Mouse (Mus musculus): ENCODE measurements around the gene Kcnma1. TPM values are rescaled to one million over a fixed set of nuclear protein-coding genes. Genes with fewer than 3 reads are reported as not detected.

The Kcnma1 gene
- polyA plus RNA-seq, 1 experiment, result 0.26 TPM

DNA sequence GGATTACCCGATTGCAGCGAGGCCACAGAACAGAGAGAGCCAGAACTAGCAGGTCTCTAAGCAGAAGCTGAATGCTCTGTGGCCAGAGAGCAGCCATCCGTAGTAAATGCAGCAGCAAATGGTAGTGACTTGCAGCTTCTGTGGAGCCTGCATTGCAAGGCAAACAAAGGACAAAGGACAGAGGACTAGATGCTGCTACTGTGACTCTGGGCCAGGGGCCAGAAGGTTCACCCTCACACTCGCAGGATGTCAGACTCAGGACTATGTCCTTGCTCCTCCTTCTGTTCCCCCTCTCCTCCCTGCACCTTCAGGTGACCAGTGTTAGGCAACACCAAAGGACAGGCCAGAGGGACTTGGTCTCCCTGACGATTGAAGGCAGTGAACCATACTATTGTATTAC, 183.0 kb downstream of the Kcnma1 start:
- TF ChIP-seq REST (IDR thresholded peaks at IDR 0.05; ENCODE audit: insufficient read depth, insufficient read length) (no peak), POLR2AphosphoS2 (IDR thresholded peaks at IDR 0.05; ENCODE audit: insufficient read length, low read depth) (no peak), SRF (IDR thresholded peaks at IDR 0.05; ENCODE audit: control insufficient read depth, insufficient read length, low read depth) (no peak), MYOG (IDR thresholded peaks at IDR 0.05; ENCODE audit: control insufficient read depth in 1 of 3, insufficient read depth in 1 of 3, insufficient read length in 2 of 3, low read depth in 2 of 3) (no peak), POLR2A (IDR thresholded peaks at IDR 0.05; ENCODE audit: insufficient read length, low read depth) (no peak), USF1 (IDR thresholded peaks at IDR 0.05; ENCODE audit: low read depth) (no peak), TCF12 (IDR thresholded peaks at IDR 0.05; ENCODE audit: insufficient read depth, poor library complexity, severe bottlenecking) (no peak), MYOD1 (IDR thresholded peaks at IDR 0.05; ENCODE audit: control insufficient read depth in 1 of 3, insufficient read length in 2 of 3, low read depth in 2 of 3) (no peak), CEBPB (IDR thresholded peaks at IDR 0.05; ENCODE audit: insufficient read depth, poor library complexity, severe bottlenecking) (no peak), E2F4 (IDR thresholded peaks at IDR 0.05; ENCODE audit: insufficient read depth) (no peak), MAX (IDR thresholded peaks at IDR 0.05; ENCODE audit: low read depth) (no peak), TCF3 (IDR thresholded peaks at IDR 0.05; ENCODE audit: insufficient read length, low read depth) (no peak)
- H3K79me2 ChIP-seq (ENCODE audit: control insufficient read depth, insufficient read depth), result no peaks in the 10 kb centered on the region
- no peak overlapping the region for H3K4me3 ChIP-seq
- no peak overlapping the region for H3K4me2 ChIP-seq (ENCODE audit: low read depth)
- no peaks in the 10 kb centered on the region for H3K36me3 ChIP-seq (ENCODE audit: control insufficient read depth, insufficient read depth)
- no peak overlapping the region for H3ac ChIP-seq (ENCODE audit: control insufficient read depth, insufficient read length)
- no peaks in the 10 kb centered on the region for H3K27me3 ChIP-seq (ENCODE audit: control insufficient read depth, insufficient read depth, insufficient read length)

DNA sequence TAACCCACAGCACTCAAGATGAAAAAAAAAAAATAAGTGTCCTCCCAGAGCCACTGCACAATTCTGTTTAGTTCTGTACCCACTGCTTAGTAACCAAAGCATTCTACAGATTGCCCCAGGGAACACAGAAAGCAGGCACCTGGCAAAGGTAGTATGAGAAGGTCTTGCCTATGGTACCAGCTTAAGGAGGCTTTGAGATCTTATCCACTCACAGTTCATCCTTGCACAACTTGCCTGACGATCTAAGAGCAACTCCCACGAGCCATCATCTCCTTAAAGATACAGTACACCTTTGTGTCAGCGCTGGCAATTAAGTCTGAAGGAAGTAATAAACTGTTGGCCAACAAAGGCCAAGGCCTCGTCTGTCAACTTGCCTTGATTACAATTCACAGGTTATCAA, 184.0 kb downstream of the Kcnma1 start:
- Histone ChIP-seq H3K27me3 (ENCODE audit: control insufficient read depth, insufficient read depth, insufficient read length) (no peaks in the 10 kb centered on the region), H3K4me3 (no peak overlapping the region), H3ac (ENCODE audit: control insufficient read depth, insufficient read length) (no peak overlapping the region), H3K79me2 (ENCODE audit: control insufficient read depth, insufficient read depth) (no peaks in the 10 kb centered on the region), H3K4me2 (ENCODE audit: low read depth) (no peak overlapping the region), H3K36me3 (ENCODE audit: control insufficient read depth, insufficient read depth) (no peaks in the 10 kb centered on the region)
- TF ChIP-seq E2F4 (IDR thresholded peaks at IDR 0.05; ENCODE audit: insufficient read depth) (no peak), MAX (IDR thresholded peaks at IDR 0.05; ENCODE audit: low read depth) (no peak), CEBPB (IDR thresholded peaks at IDR 0.05; ENCODE audit: insufficient read depth, poor library complexity, severe bottlenecking) (no peak), REST (IDR thresholded peaks at IDR 0.05; ENCODE audit: insufficient read depth, insufficient read length) (no peak), POLR2A (IDR thresholded peaks at IDR 0.05; ENCODE audit: insufficient read length, low read depth) (no peak)

DNA sequence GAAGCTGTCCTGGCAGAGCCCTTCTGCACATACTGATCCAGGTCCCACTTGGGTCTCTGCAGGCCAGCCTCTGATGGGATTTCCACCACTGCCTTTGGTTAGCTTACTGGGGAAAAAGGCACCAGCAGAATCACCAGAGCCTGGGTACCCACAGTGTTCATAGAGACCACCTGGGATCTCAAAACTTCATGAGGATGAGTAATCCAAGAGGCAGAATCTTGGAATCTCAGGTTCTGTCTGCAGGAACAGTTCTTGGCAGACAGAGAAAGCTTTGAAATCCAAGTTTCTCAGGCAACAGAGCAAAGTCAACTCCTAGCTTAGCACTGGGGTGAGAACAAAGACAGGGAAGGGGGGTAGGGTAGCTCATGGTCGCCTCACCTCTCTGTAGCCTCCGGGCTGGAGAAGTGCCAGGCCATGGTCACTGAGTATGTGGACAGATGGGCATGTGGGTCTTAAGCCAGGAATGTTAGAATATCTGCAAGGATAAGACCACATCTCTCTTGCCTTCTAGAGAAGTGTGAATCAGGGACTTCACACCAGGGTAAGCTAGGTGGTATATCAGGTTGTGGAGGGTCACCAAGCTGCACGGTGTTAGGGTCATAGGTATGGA, 185.5 kb downstream of the Kcnma1 start:
- H3K36me3 ChIP-seq (ENCODE audit: control insufficient read depth, insufficient read depth), result no peaks in the 10 kb centered on the region
- no peak overlapping the region for H3K4me3 ChIP-seq
- TF ChIP-seq TCF12 (IDR thresholded peaks at IDR 0.05; ENCODE audit: insufficient read depth, poor library complexity, severe bottlenecking) (no peak), POLR2AphosphoS2 (IDR thresholded peaks at IDR 0.05; ENCODE audit: insufficient read length, low read depth) (no peak), REST (IDR thresholded peaks at IDR 0.05; ENCODE audit: insufficient read depth, insufficient read length) (no peak), USF1 (IDR thresholded peaks at IDR 0.05; ENCODE audit: low read depth) (no peak), E2F4 (IDR thresholded peaks at IDR 0.05; ENCODE audit: insufficient read depth) (no peak), MYOD1 (IDR thresholded peaks at IDR 0.05; ENCODE audit: control insufficient read depth in 1 of 3, insufficient read length in 2 of 3, low read depth in 2 of 3) (no peak), MYOG (IDR thresholded peaks at IDR 0.05; ENCODE audit: control insufficient read depth in 1 of 3, insufficient read depth in 1 of 3, insufficient read length in 2 of 3, low read depth in 2 of 3) (no peak), SRF (IDR thresholded peaks at IDR 0.05; ENCODE audit: control insufficient read depth, insufficient read length, low read depth) (no peak), POLR2A (IDR thresholded peaks at IDR 0.05; ENCODE audit: insufficient read length, low read depth) (no peak), CEBPB (IDR thresholded peaks at IDR 0.05; ENCODE audit: insufficient read depth, poor library complexity, severe bottlenecking) (no peak), TCF3 (IDR thresholded peaks at IDR 0.05; ENCODE audit: insufficient read length, low read depth) (no peak), MAX (IDR thresholded peaks at IDR 0.05; ENCODE audit: low read depth) (no peak)
- H3K27me3 ChIP-seq (ENCODE audit: control insufficient read depth, insufficient read depth, insufficient read length), result no peaks in the 10 kb centered on the region
- H3K4me2 ChIP-seq (ENCODE audit: low read depth), result no peak overlapping the region
- H3K79me2 ChIP-seq (ENCODE audit: control insufficient read depth, insufficient read depth), result no peaks in the 10 kb centered on the region
- H3ac ChIP-seq (ENCODE audit: control insufficient read depth, insufficient read length), result no peak overlapping the region

DNA sequence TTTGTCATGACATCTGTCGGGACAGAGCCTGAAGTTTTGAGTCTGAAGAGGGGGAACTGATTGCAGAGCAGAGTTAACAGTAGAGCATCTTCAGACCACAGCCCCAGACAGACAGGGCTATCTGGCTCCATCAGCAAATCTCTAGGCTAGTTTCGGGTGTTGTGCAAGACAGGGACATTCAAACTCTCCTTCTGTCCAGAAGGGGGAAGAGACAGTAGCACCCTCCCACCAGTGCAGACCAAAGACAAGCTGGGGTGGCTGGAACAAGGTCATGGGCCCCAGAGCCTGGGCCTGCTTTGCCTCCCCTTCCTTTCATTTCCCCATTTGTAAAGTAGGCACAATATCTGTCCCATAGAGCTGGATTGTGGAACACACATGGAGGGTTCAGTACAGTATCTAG, 189.4 kb downstream of the Kcnma1 start:
- no peak for TF ChIP-seq POLR2A (IDR thresholded peaks at IDR 0.05; ENCODE audit: insufficient read length, low read depth)
- TF ChIP-seq TCF12 (IDR thresholded peaks at IDR 0.05; ENCODE audit: insufficient read depth, poor library complexity, severe bottlenecking), result no peak
- TF ChIP-seq MYOD1 (IDR thresholded peaks at IDR 0.05; ENCODE audit: control insufficient read depth in 1 of 3, insufficient read length in 2 of 3, low read depth in 2 of 3), result no peak
- no peak for TF ChIP-seq E2F4 (IDR thresholded peaks at IDR 0.05; ENCODE audit: insufficient read depth)
- TF ChIP-seq POLR2AphosphoS2 (IDR thresholded peaks at IDR 0.05; ENCODE audit: insufficient read length, low read depth), result no peak
- TF ChIP-seq MAX (IDR thresholded peaks at IDR 0.05; ENCODE audit: low read depth), result no peak
- TF ChIP-seq REST (IDR thresholded peaks at IDR 0.05; ENCODE audit: insufficient read depth, insufficient read length), result no peak
- TF ChIP-seq TCF3 (IDR thresholded peaks at IDR 0.05; ENCODE audit: insufficient read length, low read depth), result no peak
- no peak for TF ChIP-seq CEBPB (IDR thresholded peaks at IDR 0.05; ENCODE audit: insufficient read depth, poor library complexity, severe bottlenecking)
- no peak for TF ChIP-seq MYOG (IDR thresholded peaks at IDR 0.05; ENCODE audit: control insufficient read depth in 1 of 3, insufficient read depth in 1 of 3, insufficient read length in 2 of 3, low read depth in 2 of 3)
- TF ChIP-seq USF1 (IDR thresholded peaks at IDR 0.05; ENCODE audit: low read depth), result no peak
- no peak for TF ChIP-seq SRF (IDR thresholded peaks at IDR 0.05; ENCODE audit: control insufficient read depth, insufficient read length, low read depth)
- Histone ChIP-seq H3K4me2 (ENCODE audit: low read depth) (no peak overlapping the region), H3K4me3 (no peak overlapping the region), H3K27me3 (ENCODE audit: control insufficient read depth, insufficient read depth, insufficient read length) (no peaks in the 10 kb centered on the region), H3K79me2 (ENCODE audit: control insufficient read depth, insufficient read depth) (no peaks in the 10 kb centered on the region), H3ac (ENCODE audit: control insufficient read depth, insufficient read length) (no peak overlapping the region), H3K36me3 (ENCODE audit: control insufficient read depth, insufficient read depth) (no peaks in the 10 kb centered on the region)
